Mouse (Mus musculus): ENCODE data around the gene Rtcb. TPM values are rescaled to one million over a fixed set of nuclear protein-coding genes. Genes with fewer than 3 reads are reported as not detected.

Gene Rtcb
- total RNA-seq, 2 experiments from 2014 or later, result 94.9 to 171 TPM

GRCm38 (mm10) chr10:85948483-85949196, 9.0 kb downstream of the Rtcb start:
- no peak for ATAC-seq (replicated peaks; ENCODE audit: poor library complexity, severe bottlenecking)

GRCm38 (mm10) chr10:85936280-85936965, 21.2 kb downstream of the Rtcb start:
- no peak for ATAC-seq (replicated peaks; ENCODE audit: poor library complexity, severe bottlenecking)

GRCm38 (mm10) chr10:85929962-85930361, 27.7 kb downstream of the Rtcb start:
- ATAC-seq (replicated peaks; ENCODE audit: poor library complexity, severe bottlenecking), result no peak

GRCm38 (mm10) chr10:85929208-85929591, 28.4 kb downstream of the Rtcb start:
- no peak for ATAC-seq (replicated peaks; ENCODE audit: poor library complexity, severe bottlenecking)

GRCm38 (mm10) chr10:85928499-85929207, 29.0 kb downstream of the Rtcb start:
- peak; percentile 77 for ATAC-seq (replicated peaks; ENCODE audit: poor library complexity, severe bottlenecking)

GRCm38 (mm10) chr10:85927676-85928445, 29.8 kb downstream of the Rtcb start, which contains the start of gene Ascl4:
Gene Ascl4, plus strand, starts transcription at chr10:85927681.
- ATAC-seq (replicated peaks; ENCODE audit: poor library complexity, severe bottlenecking), result peak; percentile 30; the same call in 1 of the 2 replicates

- ATAC-seq (replicated peaks; ENCODE audit: poor library complexity, severe bottlenecking), result peak; percentile 99
These were observed 40.9 kb downstream of the Rtcb start, which contains the start of gene Prdm4 for GRCm38 (mm10) chr10:85916498-85917309. Gene Prdm4, minus strand, starts transcription at chr10:85917142.

Other genes with a start within 250 kb of the Rtcb start
- gene Pwp1, start 128.3 kb downstream of the Rtcb start, total RNA-seq (2014; fragmentation: Nextera tagmentation), result 46.8 and 51.1 TPM in 2 replicates
- gene Pwp1, start 128.3 kb downstream of the Rtcb start, total RNA-seq (2017), result 78.9 and 81.5 TPM in 2 replicates
- gene Prdm4, start 40.7 kb downstream of the Rtcb start, total RNA-seq (2014; fragmentation: Nextera tagmentation), result 17.5 and 22.3 TPM in 2 replicates
- 25.6 and 28.9 TPM in 2 replicates for gene Prdm4, start 40.7 kb downstream of the Rtcb start, total RNA-seq (2017)
- gene Ascl4, start 30.1 kb downstream of the Rtcb start, total RNA-seq (2014; fragmentation: Nextera tagmentation), result not detected in 2 replicates
- not detected in 2 replicates for gene Ascl4, start 30.1 kb downstream of the Rtcb start, total RNA-seq (2017)
- gene Bpifc, start 54.1 kb upstream of the Rtcb start, total RNA-seq (2014; fragmentation: Nextera tagmentation), result 0.67 and 5.4 TPM in 2 replicates
- 0.86 and 1.8 TPM in 2 replicates for gene Bpifc, start 54.1 kb upstream of the Rtcb start, total RNA-seq (2017)
- 23.4 and 35.9 TPM in 2 replicates for gene Fbxo7, start 64.1 kb upstream of the Rtcb start, total RNA-seq (2014; fragmentation: Nextera tagmentation)
- gene Fbxo7, start 64.1 kb upstream of the Rtcb start, total RNA-seq (2017), result 16.8 and 24.3 TPM in 2 replicates